In the genomic region with DNA sequence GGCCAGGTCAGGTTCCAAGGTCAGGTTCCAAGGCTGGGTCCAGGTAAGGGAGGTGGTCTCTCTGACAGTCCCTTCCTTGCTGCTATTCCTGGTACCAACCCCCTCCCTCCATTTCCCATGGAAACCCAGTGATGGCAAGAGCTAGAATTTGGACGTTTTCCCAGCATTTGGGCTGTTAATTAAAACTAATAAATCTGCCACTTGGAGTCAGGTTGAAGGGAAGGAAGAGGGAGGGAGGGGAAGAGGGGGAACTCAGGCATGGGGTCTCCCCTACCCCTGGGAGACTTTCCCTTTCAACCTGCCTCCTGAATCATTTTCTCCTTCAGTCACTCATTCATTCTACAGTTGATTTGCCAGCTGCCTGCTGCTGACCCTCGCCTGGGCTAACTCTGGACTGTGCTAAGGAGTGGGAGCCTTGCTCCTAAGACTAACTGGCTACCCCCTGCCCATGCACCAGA, we compare ENCODE assay signal across 15 mouse cellular contexts.
DNase-seq lines count a peak whose midpoint lies in the region; ATAC-seq and TF ChIP-seq lines count a peak whose summit lies in the region.
"Had no signal": no experiment of that assay in that cellular context is flagged by ENCODE, and none has a peak within 500 bp of the region (broad histone marks: within the 10 kb centered on the region; RNA-seq: fewer than 3 reads in every experiment).

No protein-coding gene starts in this region.

- TF ChIP-seq CTCF in brain, embryonic 14.5 days (IDR thresholded peaks at IDR 0.05; ENCODE audit: borderline replicate concordance, extremely low read depth, insufficient read depth, insufficient read length), result no peak

- peak; percentile 12 for DNase-seq in embryo, embryonic 11 days
- DNase-seq in embryo, embryonic 10 days (ENCODE audit: low spot score), result no peak
- DNase-seq in kidney, postnatal 14 days, result peak; percentile 22
- no peak for DNase-seq in kidney, adult 8-10 months
- peak; percentile 92 for DNase-seq in brain, embryonic 14.5 days (ENCODE audit: low read depth)
- no peak for DNase-seq in spleen, adult 12 weeks (ENCODE audit: low spot score)
- no peak for DNase-seq in urinary bladder, postnatal 25 days (ENCODE audit: low spot score)
- DNase-seq: cerebellum, adult 8-10 months; heart, postnatal 4 days; kidney, adult 18-20 months had no signal

- no peaks in the 10 kb centered on the region; the same call in none of the 2 replicates for H3K4me1 ChIP-seq in midbrain, embryonic 16.5 days (ENCODE audit: control insufficient read depth, insufficient read depth, low read length)
- H3K4me1 ChIP-seq: liver, embryonic 15.5 days had no signal

- H3K27ac ChIP-seq in midbrain, embryonic 16.5 days (ENCODE audit: low read length), result no peak overlapping the region
- H3K27ac ChIP-seq: heart, embryonic 10.5 days; liver, embryonic 15.5 days; macrophage had no signal

- H3K36me3 ChIP-seq in midbrain, embryonic 16.5 days (ENCODE audit: control insufficient read depth, insufficient read depth, low read length), result no peaks in the 10 kb centered on the region
- H3K36me3 ChIP-seq: heart, embryonic 10.5 days; liver, embryonic 15.5 days had no signal

- no peak overlapping the region for H3K4me3 ChIP-seq in midbrain, embryonic 16.5 days (ENCODE audit: low read depth, low read length)
- H3K4me3 ChIP-seq: heart, embryonic 10.5 days; liver, embryonic 15.5 days had no signal

- WGBS in midbrain, embryonic 16.5 days, result 45% methylated on average over 2 of the region's 2 CpGs

- H3K9ac ChIP-seq in midbrain, embryonic 16.5 days (ENCODE audit: low read depth, low read length), result no peak overlapping the region
- H3K9ac ChIP-seq: liver, embryonic 15.5 days had no signal

- H3K27me3 ChIP-seq in midbrain, embryonic 16.5 days (ENCODE audit: control insufficient read depth, insufficient read depth, low read depth, low read length), result no peaks in the 10 kb centered on the region; the same call in 1 of the 2 replicates
- H3K27me3 ChIP-seq: liver, embryonic 15.5 days had no signal

- no peak overlapping the region for H3K4me2 ChIP-seq in midbrain, embryonic 16.5 days (ENCODE audit: low read length)
- H3K4me2 ChIP-seq: liver, embryonic 15.5 days had no signal

- ATAC-seq in midbrain, embryonic 16.5 days, result 0 out of 2 replicates have a peak, but pooled peaks have one; percentile 17
- ATAC-seq: Patski had no signal

- H3K9me3 ChIP-seq in midbrain, embryonic 16.5 days (replicated peaks; ENCODE audit: control insufficient read depth, low read length, poor library complexity, severe bottlenecking), result no peaks in the 10 kb centered on the region
- H3K9me3 ChIP-seq: heart, embryonic 10.5 days; liver, embryonic 15.5 days had no signal

- TF ChIP-seq POLR2A in brain, embryonic 14.5 days (IDR thresholded peaks at IDR 0.05; ENCODE audit: borderline replicate concordance, extremely low read depth, insufficient read depth, insufficient read length, poor library complexity, severe bottlenecking), result no peak

Comparison
In these comparisons a context has a peak if more than half of its experiments do, and no peak if none do; other contexts are left out.
1. DNase-seq: peak in embryo, embryonic 11 days (single experiment), kidney, postnatal 14 days (single experiment) and brain, embryonic 14.5 days (single experiment); none in embryo, embryonic 10 days (single experiment), kidney, adult 8-10 months (0 of 2), spleen, adult 12 weeks (single experiment) and urinary bladder, postnatal 25 days (single experiment).